Mouse (Mus musculus): ENCODE measurements around the gene 1110008P14Rik.

1110008P14Rik gene

GRCm38 (mm10) chr2:32381775-32382223 is at the start of gene 1110008P14Rik:
Gene 1110008P14Rik, minus strand, starts transcription at chr2:32381938.
- in situ Hi-C loops (cut with MboI; ENCODE audit: low sequenced_read_pairs), result no loop called here

DNA sequence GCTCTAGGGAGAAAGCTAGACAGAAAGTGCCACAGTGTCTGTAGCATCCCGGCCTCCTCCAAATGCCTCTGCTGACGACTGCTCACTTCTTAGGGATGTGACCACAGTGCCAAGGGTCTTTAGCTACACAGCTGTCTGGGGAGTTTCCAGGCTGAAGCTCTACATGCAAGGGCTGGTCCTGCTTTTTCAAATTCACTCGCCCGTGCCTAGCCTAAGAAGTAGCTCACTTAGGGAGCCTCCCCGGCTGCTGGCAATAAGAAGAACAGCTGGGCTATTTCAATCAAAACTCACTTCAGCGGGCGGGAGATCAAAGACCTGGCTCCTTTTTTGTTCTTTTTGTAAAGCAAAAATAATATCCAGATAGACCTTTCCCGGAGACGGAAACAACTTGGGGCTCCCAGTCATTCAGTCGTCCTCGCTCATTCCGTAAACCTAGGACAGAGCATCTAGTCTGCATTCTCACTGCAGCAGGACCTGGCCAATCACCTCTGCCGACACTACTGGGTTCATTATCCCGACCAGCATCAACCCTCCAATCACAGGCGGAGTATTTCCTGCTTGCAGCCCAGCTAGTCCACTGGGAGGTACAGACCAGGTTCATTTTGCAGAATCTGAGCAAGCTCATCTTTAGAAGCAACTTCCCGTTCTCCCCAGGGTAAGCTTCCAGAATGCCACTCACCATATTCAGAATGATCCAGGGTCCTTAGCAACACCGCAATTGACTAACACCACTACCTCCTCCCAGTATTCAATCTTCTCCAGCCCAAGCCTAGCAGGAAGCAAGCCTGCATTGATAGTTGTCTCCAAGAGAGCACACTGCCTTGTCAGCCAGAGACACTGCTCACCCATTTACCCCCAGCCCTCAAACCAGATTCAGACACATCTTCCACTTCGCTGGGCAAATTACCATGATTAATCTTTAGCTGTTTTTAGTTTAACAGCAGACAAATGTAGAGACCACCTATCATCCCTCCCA is 49.3 kb upstream of the 1110008P14Rik start:
- in situ Hi-C loops (cut with MboI; ENCODE audit: low sequenced_read_pairs), result no loop called here

DNA sequence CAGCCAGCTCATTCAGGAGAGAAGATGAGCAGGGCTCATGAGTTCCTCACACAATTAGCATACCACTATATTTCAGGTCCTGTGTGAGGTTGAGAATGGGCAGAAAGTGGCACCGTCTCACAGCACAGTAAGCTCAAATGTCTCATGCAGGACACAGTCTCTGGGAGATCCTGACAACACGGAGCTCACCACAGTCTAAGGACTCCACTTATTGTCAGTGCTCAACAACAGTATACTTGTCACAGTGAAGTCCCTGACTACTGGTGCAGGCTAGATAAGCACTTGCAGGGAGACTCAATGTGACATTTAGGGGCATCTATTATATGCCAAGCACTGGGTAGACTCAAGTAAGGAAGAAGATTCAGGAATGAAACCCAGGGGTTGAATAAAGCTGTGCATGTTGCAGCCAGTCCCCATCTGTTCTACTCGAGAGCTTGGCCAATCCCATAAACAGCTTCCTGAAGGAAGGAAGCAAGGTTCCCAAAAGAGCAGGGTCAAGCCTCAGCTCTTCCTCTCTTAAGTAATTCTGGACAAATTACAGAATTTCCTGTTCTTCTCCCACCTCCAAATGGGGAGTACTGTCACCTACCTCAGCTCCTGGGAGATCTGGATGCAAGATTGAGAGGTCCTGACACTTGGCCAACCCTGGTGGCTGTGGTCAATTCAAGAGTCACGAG is 47.6 kb upstream of the 1110008P14Rik start:
- in situ Hi-C loops (cut with MboI; ENCODE audit: low sequenced_read_pairs), result no loop called here

DNA sequence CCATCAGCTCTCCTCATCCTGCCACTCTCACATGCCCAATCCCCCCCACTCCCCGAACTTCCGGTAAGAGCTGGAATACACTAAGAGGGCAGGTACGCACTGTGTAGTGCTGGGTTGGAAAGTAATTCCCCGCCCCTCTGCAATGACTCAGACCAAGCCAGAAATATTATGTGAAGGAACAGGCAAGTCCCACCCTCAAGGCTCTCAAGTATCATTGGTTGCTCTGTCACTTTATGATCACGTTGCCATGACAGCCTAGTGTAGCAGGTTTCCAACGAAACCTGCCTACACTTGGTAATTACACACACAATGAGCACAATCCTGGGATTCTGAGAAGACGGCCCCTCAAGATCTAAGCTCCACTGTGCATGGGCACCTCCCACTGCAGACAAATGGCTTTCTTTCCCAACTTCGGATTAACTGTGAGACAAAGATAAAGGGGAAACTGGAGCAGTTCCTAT is 46.6 kb upstream of the 1110008P14Rik start:
- in situ Hi-C loops (cut with MboI; ENCODE audit: low sequenced_read_pairs), result no loop called here

DNA sequence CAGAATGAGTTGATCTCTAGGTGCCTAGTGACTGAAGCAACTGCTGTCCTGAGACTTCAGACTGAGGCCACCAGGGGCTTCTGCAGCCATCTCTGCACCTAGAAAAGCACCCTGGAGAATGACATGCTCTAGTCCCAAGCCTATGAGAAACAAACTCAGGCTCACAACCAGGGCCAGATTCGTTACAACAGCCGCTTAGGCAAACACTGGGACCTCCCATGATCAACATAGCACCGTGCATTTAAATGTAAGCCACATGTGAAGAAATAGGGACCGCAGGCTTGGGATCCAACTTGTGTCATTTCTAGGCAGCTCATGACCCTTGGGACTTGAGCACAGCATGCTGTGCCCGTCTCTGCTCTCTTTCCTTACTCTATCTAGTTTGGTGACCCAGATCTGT is 46.0 kb upstream of the 1110008P14Rik start:
- in situ Hi-C loops (cut with MboI; ENCODE audit: low sequenced_read_pairs), result no loop called here

GRCm38 (mm10) chr2:32426141-32426540 is 44.4 kb upstream of the 1110008P14Rik start:
- in situ Hi-C loops (cut with MboI; ENCODE audit: low sequenced_read_pairs), result no loop called here

GRCm38 (mm10) chr2:32425568-32425967 is 43.8 kb upstream of the 1110008P14Rik start:
- in situ Hi-C loops (cut with MboI; ENCODE audit: low sequenced_read_pairs), result no loop called here

DNA sequence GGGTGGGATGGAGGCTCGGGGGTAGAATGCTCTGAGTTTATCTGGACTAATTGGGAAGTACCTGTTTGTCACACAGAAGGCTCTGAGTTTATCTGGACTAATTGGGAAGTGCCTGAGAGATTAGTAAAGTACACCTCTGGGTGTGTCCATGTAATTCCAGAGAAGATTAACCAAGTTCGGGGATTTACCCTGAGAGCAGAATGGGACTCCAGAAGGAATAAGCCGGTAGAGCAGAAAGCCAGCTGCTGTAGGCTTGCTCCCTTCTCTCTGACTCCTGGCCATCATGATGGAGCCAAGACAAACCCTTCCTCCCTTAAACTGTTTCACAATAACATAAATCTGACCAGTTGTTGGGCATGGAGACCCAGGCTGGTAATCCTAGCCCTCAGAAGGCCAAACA is 43.1 kb upstream of the 1110008P14Rik start:
- in situ Hi-C loops (cut with MboI; ENCODE audit: low sequenced_read_pairs), result no loop called here

DNA sequence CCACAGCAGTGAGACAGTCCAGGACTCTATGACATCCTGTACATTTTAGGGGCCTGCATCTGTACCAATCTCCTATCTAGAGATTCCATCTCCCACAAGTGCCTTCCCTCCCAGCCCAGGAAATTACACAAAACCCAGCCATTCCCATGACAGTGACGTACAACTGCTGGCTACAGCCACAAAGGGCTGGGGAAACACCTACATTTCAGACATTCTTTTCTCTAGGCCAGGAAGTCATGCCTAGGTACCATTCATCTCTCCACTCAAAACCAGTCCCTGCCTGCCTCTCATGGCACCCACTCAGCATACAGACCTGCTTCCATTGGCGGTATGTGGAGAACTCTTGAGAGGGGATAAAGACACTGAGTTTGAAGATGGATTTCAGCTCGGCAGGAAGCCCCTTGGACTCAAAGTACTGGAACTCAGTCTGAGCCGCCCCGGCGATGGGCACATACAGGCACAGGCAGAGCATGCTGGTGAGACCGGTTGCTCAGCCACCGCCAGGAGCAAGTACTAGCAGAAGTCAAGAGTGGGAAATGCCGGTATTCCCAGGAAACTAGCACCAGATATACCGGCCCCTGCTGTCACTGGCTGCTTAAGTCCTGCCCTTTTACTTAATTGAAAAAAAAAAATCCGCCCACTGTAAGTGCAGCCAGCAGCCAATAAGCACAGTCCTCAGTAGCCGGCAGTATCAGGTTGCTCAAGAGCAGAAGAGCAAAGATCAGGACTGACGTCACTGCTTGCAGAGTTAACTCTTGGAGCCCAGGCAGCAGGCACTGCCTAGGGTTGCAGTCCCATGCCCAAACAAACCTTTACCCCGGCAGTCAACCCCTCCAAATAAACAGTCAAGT is 42.0 kb upstream of the 1110008P14Rik start:
- in situ Hi-C loops (cut with MboI; ENCODE audit: low sequenced_read_pairs), result no loop called here

GRCm38 (mm10) chr2:32421851-32422251 is 40.1 kb upstream of the 1110008P14Rik start:
- in situ Hi-C loops (cut with MboI; ENCODE audit: low sequenced_read_pairs), result no loop called here

DNA sequence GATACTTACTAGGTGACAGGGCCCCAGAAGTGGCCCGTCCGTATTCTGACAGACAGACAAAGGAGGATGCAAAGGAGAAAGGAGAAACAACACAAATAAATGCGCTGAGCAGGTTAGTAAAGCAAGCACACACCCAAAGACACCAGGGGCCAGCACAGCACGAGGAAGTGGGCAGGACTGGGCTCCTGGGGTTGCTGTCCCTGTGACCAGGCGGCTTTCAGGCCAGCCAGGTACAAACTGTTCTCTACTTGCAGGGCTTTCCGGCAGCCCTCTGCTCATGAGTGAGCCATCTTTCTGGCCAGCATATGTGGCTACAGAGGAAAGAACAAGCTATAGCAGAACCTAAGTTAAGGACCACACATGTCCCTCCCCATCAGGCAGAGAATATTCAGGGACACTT is 38.9 kb upstream of the 1110008P14Rik start:
- in situ Hi-C loops (cut with MboI; ENCODE audit: low sequenced_read_pairs), result no loop called here

DNA sequence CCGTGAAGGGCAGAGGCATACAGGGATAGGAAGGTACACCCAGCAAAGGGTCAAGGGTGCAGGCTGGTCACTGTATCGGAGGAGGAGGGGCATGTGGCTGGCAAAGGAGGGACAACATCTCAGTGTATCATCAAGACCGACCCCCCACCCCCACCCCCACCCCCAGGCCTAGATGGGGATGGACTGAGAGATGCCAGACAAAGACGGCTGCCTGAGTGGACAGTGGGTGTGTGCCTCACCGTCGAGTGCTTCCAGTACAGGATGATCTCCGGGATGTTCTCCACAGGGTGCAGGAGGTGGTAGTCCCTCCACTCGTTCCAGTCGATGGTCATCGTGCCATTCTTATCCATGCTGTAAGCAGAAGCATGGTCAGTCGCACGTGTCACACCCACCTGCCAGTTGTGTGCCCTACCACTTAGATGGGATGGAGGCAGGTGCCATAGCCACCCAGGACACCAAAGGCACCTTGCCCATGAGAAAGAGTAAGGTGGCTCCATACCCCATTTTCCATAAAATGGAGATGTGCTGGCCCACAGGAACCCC is 38.4 kb upstream of the 1110008P14Rik start:
- in situ Hi-C loops (cut with MboI; ENCODE audit: low sequenced_read_pairs), result no loop called here

DNA sequence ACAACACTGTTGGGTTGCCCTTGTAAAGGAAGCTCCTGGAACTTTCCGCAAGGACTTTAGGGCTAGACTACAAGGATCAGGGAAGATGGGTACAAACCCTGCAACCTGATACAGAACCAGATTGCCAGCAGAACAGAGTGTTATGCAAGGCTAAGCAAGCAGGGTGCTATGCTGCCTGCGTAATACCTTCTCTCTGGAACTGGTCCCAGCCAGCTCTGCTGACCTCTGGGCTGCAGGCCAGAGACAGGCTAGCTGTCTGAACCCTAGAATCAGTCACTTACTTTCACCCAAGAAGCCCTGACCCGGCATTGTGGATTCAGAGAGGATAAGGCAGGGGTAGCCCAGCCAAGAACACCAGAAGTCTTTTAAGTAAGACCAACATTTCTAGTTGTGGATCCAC is 37.6 kb upstream of the 1110008P14Rik start:
- in situ Hi-C loops (cut with MboI; ENCODE audit: low sequenced_read_pairs), result no loop called here

DNA sequence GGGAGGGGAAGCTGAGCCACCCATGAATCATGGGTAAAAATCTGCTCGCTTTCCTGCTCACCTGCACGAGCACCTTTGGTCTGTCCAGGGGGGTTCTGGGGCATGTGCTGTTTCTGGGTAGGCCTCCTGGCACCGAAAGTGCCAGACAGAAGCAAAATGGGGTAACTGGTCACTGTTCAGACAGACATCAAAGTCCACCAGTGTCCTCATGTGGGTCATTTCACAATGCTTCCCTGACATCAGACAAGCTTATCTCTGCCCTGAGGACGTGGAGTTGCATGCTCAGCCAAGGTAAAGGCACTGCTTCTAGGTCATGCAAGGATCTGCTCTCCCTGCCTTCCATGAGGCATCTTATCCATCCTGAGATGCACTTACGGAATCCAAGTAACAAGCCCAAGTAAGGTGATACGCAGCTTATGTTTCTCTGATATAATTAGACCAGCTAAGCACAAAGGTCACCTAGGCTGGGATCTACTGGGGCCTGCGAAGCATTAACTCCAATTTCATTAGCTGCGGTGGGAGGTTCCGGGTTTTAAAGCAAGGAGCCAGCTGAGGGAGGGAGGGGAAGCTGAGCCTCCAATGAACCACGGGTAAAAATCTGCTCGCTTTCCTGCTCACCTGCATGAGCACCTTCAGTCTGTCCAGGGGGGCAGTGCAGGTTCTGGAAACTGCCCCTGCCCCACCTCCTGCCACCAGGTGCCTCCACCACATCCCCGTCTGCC is 36.9 kb upstream of the 1110008P14Rik start:
- in situ Hi-C loops (cut with MboI; ENCODE audit: low sequenced_read_pairs), result no loop called here

DNA sequence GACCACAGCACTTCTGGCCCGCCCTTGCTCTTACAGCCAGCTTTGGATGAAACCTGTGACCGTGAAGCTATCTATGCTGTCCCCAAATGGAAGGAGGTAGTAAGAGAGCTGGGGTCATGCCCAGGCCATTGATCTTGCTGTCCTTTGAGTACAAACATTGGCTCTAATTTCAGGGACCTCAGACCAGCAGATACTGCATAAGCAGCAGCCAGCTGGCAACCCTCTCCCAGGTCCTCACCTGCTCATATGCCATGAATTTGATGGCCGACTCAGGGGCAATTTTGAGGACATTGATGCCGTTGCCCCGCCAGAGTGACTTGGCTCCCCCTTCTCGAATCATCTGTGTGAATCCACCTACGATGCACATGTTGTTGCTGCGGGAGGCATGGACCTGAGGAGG is 35.7 kb upstream of the 1110008P14Rik start:
- in situ Hi-C loops (cut with MboI; ENCODE audit: low sequenced_read_pairs), result no loop called here

GRCm38 (mm10) chr2:32416556-32416955 is 34.8 kb upstream of the 1110008P14Rik start:
- in situ Hi-C loops (cut with MboI; ENCODE audit: low sequenced_read_pairs), result no loop called here

- in situ Hi-C loops (cut with MboI; ENCODE audit: low sequenced_read_pairs), result no loop called here
Measured at GRCm38 (mm10) chr2:32415801-32416200, 34.1 kb upstream of the 1110008P14Rik start.

DNA sequence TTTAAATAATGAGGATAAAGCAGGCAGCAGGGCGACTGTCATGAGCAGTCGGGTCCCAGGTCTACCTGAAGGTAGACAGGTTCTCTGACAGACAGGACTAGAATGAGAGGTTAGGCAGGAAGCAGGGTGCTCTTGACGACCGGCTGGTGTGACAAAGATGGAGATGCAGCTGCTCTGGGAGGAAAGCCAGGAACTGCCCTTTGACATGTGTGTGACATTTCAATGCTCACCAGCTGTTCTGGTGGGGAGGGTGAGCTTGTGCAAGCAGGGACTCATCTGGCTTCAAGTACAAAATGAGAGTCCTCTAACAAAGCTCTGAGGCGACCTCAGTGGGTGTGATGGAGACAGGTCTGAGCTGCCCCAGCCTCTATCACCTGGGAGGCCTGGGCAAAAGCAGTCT is 32.2 kb upstream of the 1110008P14Rik start:
- in situ Hi-C loops (cut with MboI; ENCODE audit: low sequenced_read_pairs), result no loop called here

DNA sequence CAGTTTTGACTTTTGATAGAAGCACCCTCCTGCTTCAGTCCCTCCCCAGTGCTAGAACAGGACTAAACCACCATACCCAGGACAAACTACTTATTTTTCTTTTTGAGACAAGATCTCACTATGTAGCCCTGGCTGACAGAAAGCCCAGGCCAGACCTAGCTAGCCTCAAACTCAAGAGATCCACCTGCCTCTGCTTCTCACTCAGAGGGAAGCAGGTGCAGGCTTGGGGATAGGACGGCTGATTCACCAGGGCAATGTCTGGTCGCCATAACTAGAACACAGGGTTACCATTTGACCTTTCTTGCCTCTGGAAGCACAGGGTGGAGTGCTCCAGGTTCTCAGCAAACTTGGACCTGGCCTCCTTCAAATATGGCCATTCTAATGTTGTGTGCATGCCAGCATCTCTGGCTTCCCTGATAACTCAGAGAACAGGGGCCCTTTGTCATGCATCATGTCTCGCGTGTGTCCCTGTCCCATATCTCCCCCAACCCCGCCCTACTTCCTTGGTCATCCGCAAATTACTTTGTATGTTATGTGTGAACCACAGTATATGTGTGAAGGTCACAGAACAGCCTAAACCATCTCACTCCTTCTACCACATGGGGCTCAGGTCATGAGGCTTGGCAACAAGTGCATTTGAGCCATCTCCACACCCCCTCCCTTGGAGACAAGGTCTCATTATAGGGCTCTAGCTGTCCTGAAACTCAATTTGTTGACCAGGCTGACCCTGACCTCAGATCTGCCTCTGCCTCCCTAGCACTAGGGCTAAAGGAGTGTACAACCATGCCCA is 31.2 kb upstream of the 1110008P14Rik start:
- in situ Hi-C loops (cut with MboI; ENCODE audit: low sequenced_read_pairs), result no loop called here

Measured in CH12F3 (cell line).